Mouse (Mus musculus): ENCODE measurements around the gene Nr2c2. TPM values are rescaled to one million over a fixed set of nuclear protein-coding genes. Genes with fewer than 3 reads are reported as not detected.

Gene Nr2c2
- polyA plus RNA-seq, 1 experiment = 12.5 TPM

DNA sequence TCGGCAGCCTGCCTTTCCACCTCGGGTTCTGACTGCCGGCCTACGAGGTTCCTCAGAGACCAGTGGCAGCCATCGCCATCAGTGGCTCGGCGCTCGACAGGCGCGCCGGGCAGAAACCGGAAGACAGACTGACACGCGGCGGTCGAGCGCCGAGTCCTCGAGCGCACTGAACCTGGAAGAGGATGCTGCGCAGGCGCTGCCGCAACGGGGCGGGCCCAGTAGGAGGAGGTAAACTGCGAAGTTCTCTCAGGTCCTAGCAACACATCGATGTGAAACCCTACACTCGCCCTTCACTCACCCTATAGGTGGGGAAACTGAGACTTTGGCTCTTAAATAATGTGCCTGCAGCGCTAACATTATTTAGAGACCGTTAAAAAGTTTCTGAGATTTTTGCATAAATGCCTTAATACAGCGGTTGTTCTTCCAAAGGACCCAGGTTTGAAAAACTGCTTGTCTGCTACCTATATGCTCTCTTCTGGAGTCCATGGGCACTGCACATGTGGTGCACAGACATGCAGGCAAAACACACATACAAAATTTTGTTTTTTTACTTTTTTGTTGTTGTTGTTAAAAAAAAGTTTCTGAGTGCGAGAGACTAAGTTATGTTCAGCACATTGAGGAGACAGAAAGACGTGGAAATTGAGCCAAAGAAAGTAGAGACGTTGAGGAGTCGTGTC, 123.7 kb downstream of the Nr2c2 start, which contains the start of gene Rbsn:
Gene Rbsn, minus strand, starts transcription at position 153 of the 677 bp plus-strand sequence.
- TF ChIP-seq POLR2A (IDR thresholded peaks at IDR 0.05; ENCODE audit: low read depth, low read length) (peak; percentile 85; the same call in 1 of the 2 replicates), CTCF (IDR thresholded peaks at IDR 0.05; ENCODE audit: extremely low read depth, insufficient read length, insufficient replicate concordance, low read depth, low read length) (no peak)

DNA sequence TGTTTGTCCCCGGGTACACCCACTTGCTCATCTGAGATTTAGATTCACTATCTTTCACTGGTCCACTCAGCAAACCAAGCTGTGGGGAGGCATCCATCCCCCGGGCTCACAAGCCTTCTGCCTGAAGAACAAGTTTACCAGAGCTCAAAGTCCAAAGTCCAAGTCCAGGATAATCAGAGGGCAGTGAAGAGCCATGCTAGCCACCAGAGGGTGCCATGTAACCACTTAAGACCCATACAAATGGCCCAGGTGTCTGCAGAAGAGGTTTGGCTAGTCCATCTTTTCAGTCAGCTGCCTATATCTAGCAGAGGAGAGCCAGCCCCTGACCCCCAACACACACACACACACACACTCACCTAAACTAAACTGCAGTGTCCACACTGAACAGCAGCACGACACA, 128.3 kb downstream of the Nr2c2 start:
- no peaks in the 10 kb centered on the region; the same call in 1 of the 2 replicates for H3K27me3 ChIP-seq (ENCODE audit: control insufficient read depth, insufficient read depth, low read length)
- no peak overlapping the region for H3K27ac ChIP-seq (ENCODE audit: insufficient read depth, low read depth, low read length)
- H3K4me1 ChIP-seq (ENCODE audit: control insufficient read depth, insufficient read depth, insufficient read length, low read length) = peaks cover 8% of the 10 kb centered on the region; the same call in 1 of the 2 replicates
- peak; percentile 68; the same call in 1 of the 2 replicates for TF ChIP-seq CTCF (IDR thresholded peaks at IDR 0.05; ENCODE audit: extremely low read depth, insufficient read length, insufficient replicate concordance, low read depth, low read length)
- TF ChIP-seq POLR2A (IDR thresholded peaks at IDR 0.05; ENCODE audit: low read depth, low read length) = no peak
- 27% methylated on average over 3 of the region's 3 CpGs for WGBS
- H3K4me3 ChIP-seq (ENCODE audit: low read depth, low read length) = no peak overlapping the region
- no peaks in the 10 kb centered on the region for H3K36me3 ChIP-seq (ENCODE audit: control insufficient read depth, insufficient read depth, low read length)

More for the DNA sequence above, 123.7 kb downstream of the Nr2c2 start, which contains the start of gene Rbsn:
- H3K4me1 ChIP-seq (ENCODE audit: control insufficient read depth, insufficient read depth, insufficient read length, low read length) = peaks cover 8% of the 10 kb centered on the region
- H3K4me3 ChIP-seq (ENCODE audit: low read depth, low read length) = peak within 1 kb of the TSS; percentile 83
- peak within 1 kb of the TSS; percentile 50 for H3K27ac ChIP-seq (ENCODE audit: insufficient read depth, low read depth, low read length)
- peaks cover 6% of the 10 kb centered on the region for H3K36me3 ChIP-seq (ENCODE audit: control insufficient read depth, insufficient read depth, low read length)
- H3K27me3 ChIP-seq (ENCODE audit: control insufficient read depth, insufficient read depth, low read length) = no peaks in the 10 kb centered on the region
- WGBS = 9% methylated on average over 35 of the region's 35 CpGs

DNA sequence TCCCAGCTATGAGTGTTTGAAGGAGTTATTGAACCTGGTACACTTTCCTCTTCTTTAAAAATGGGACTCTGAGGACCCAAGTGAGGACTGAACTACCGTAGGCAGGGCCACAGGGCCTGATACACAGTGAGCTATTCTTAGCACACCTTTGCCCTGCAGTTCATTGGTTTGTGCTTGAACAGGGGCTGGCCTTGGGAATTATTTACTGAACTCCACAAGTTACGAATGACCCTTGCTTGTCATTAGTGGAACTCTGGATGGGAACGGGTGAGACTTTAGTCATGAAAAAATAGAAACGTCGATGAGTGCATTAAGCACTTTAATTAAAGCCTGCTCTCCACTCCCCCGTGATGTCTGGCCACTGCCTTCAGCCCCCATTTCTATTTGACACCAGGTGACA, 130.4 kb downstream of the Nr2c2 start:
- no peaks in the 10 kb centered on the region for H3K36me3 ChIP-seq (ENCODE audit: control insufficient read depth, insufficient read depth, low read length)
- TF ChIP-seq CTCF (IDR thresholded peaks at IDR 0.05; ENCODE audit: extremely low read depth, insufficient read length, insufficient replicate concordance, low read depth, low read length) = no peak
- TF ChIP-seq POLR2A (IDR thresholded peaks at IDR 0.05; ENCODE audit: low read depth, low read length) = no peak
- H3K27ac ChIP-seq (ENCODE audit: insufficient read depth, low read depth, low read length) = no peak overlapping the region
- no peaks in the 10 kb centered on the region; the same call in 1 of the 2 replicates for H3K27me3 ChIP-seq (ENCODE audit: control insufficient read depth, insufficient read depth, low read length)
- H3K4me1 ChIP-seq (ENCODE audit: control insufficient read depth, insufficient read depth, insufficient read length, low read length) = peaks cover 5% of the 10 kb centered on the region; the same call in 1 of the 2 replicates
- H3K4me3 ChIP-seq (ENCODE audit: low read depth, low read length) = no peak overlapping the region
- WGBS = 56% methylated on average over 6 of the region's 6 CpGs

DNA sequence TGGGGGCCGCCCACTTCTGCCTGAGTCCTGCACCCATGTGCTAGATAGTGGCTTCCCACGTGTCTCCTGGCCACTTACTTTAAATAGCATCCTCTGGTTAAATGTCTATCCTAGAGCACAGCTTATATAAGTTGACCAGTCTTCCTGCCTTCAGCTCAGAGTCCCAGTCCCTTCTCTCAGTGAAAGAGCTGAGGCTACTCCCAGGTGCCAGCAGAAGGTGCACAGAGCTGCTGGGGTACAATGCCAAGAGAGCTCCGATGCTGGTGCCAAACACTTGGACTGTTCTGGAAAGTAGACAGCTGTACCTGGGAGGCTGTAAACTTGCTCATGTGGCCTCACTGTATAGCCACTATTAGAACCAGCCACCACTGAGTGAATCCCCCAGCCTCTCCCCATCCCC, 130.8 kb downstream of the Nr2c2 start:
- Histone ChIP-seq H3K4me3 (ENCODE audit: low read depth, low read length) (no peak overlapping the region), H3K36me3 (ENCODE audit: control insufficient read depth, insufficient read depth, low read length) (no peaks in the 10 kb centered on the region), H3K27ac (ENCODE audit: insufficient read depth, low read depth, low read length) (no peak overlapping the region), H3K4me1 (ENCODE audit: control insufficient read depth, insufficient read depth, insufficient read length, low read length) (peaks cover 5% of the 10 kb centered on the region; the same call in 1 of the 2 replicates), H3K27me3 (ENCODE audit: control insufficient read depth, insufficient read depth, low read length) (no peaks in the 10 kb centered on the region; the same call in 1 of the 2 replicates)
- no peak for TF ChIP-seq POLR2A (IDR thresholded peaks at IDR 0.05; ENCODE audit: low read depth, low read length)
- TF ChIP-seq CTCF (IDR thresholded peaks at IDR 0.05; ENCODE audit: extremely low read depth, insufficient read length, insufficient replicate concordance, low read depth, low read length) = no peak
- 80% methylated on average over 3 of the region's 3 CpGs for WGBS

Other genes with a start within 250 kb of the Nr2c2 start
- 0.65 and 1.3 TPM in 2 replicates for gene Ccdc174, start 213.3 kb upstream of the Nr2c2 start, polyA plus RNA-seq (2012; rRNA removed)
- 0.06 TPM in 1 of 2 replicates, not detected in the other for gene 4930590J08Rik, start 188.6 kb upstream of the Nr2c2 start, polyA plus RNA-seq (2012; rRNA removed)
- 1.4 and 2.9 TPM in 2 replicates for gene Fgd5, start 112.5 kb upstream of the Nr2c2 start, polyA plus RNA-seq (2012; rRNA removed)
- gene Mrps25, start 92.6 kb downstream of the Nr2c2 start, polyA plus RNA-seq (2012; rRNA removed) = 5.1 and 5.4 TPM in 2 replicates
- gene Rbsn, start 123.5 kb downstream of the Nr2c2 start, polyA plus RNA-seq (2012; rRNA removed) = 3.4 and 5.2 TPM in 2 replicates
- not detected in 2 replicates for gene Trh, start 153.3 kb downstream of the Nr2c2 start, polyA plus RNA-seq (2012; rRNA removed)